In the genomic region with DNA sequence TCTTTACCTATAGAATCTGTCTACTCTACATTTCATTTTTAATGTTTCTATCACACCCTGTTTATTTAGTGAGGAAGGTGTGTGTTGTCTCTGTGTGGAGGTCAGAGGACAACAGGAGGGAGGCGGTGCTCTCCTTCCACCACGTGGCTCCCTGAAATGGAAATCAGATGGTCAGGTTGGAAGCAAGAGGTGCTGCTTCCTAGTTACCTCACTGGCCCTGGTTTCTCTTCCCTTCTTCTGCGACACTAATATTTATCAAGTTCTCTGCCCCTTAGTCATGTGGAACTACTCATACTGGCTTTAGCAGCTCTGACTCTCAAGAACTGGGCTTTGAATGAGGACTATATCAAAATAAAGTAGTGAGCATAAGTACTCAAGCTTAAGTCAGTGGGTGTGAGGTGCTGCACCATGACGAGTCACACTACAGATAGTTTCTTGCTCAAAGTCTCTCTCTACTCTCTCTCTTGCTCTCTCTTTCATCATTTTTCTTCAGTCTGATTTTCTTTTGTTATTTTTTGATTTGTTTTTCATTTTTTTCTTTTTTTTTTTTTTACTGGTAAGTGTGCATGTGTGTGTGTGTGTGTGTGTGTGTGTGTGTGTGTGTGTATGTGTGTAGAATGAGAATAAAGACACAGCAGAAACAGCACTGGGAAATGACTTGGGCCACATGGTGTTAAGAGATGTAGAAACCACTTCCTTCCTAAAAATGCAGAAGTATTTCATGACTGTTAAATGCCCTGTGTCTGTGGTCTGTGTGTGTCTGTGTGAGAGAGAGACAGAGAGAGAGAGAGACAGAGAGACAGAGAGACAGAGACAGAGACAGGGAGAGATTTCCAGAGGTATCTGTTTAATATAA, we compare ENCODE assay signal across 22 mouse cellular contexts.
DNase-seq lines count a peak whose midpoint lies in the region; ATAC-seq and TF ChIP-seq lines count a peak whose summit lies in the region.
"Had no signal": no experiment of that assay in that cellular context is flagged by ENCODE, and none has a peak within 500 bp of the region (broad histone marks: within the 10 kb centered on the region; RNA-seq: fewer than 3 reads in every experiment).

No protein-coding gene starts in this region.

- TF ChIP-seq POLR2A in MEL (IDR thresholded peaks at IDR 0.05; ENCODE audit: control insufficient read depth in 1 of 2, insufficient read depth in 1 of 2, low read depth in 1 of 2, low read length in 2 of 2, poor library complexity in 1 of 2), result no peak

- peak; percentile 71 for DNase-seq in midbrain, embryonic 11.5 days (ENCODE audit: low spot score, missing footprints)
- no peak for DNase-seq in midbrain, embryonic 14.5 days
- DNase-seq in MEL (ENCODE audit: low read depth, low spot score), result no peak
- DNase-seq in natural killer cell, adult 2 months (ENCODE audit: low spot score in 2 of 2), result peak; percentile 20 to 27
- DNase-seq in hindbrain, embryonic 11.5 days (ENCODE audit: low spot score), result no peak
- DNase-seq: cerebellum, adult 11 months; cerebellum, postnatal 36 days; gastrocnemius, postnatal 36 days; lung, adult 18-20 months; right cerebral cortex, postnatal 4 days; thymus, adult 2 months had no signal

- H3K4me1 ChIP-seq in midbrain, embryonic 11.5 days (ENCODE audit: control insufficient read depth, insufficient read depth, low read length), result no peaks in the 10 kb centered on the region
- H3K4me1 ChIP-seq in midbrain, embryonic 14.5 days (ENCODE audit: control insufficient read depth, insufficient read depth, low read length), result no peaks in the 10 kb centered on the region
- no peaks in the 10 kb centered on the region for H3K4me1 ChIP-seq in MEL (ENCODE audit: control insufficient read depth in 1 of 2, insufficient read depth in 2 of 2, low read length in 2 of 2)
- H3K4me1 ChIP-seq in liver, embryonic 16.5 days (ENCODE audit: control insufficient read depth, low read depth, low read length), result no peaks in the 10 kb centered on the region
- no peaks in the 10 kb centered on the region for H3K4me1 ChIP-seq in hindbrain, embryonic 11.5 days (replicated peaks; ENCODE audit: control insufficient read depth, insufficient read depth, low read length)
- H3K4me1 ChIP-seq in heart, embryonic 11.5 days (ENCODE audit: control insufficient read depth, insufficient read depth, low read length), result no peaks in the 10 kb centered on the region
- H3K4me1 ChIP-seq: forebrain, embryonic 15.5 days; hindbrain, embryonic 12.5 days; limb, embryonic 10.5 days; neural tube, embryonic 15.5 days; stomach, embryonic 15.5 days had no signal

- 80% methylated on average over 4 of the region's 4 CpGs for WGBS in midbrain, embryonic 11.5 days
- 79% methylated on average over 4 of the region's 4 CpGs for WGBS in midbrain, embryonic 14.5 days
- 22% methylated on average over 4 of the region's 4 CpGs for WGBS in liver, embryonic 16.5 days (ENCODE audit: insufficient replicate concordance)
- WGBS in hindbrain, embryonic 11.5 days, result 79% methylated on average over 4 of the region's 4 CpGs
- 66% methylated on average over 4 of the region's 4 CpGs for WGBS in heart, embryonic 11.5 days (ENCODE audit: insufficient replicate concordance)

- no peak for TF ChIP-seq EP300 in MEL (IDR thresholded peaks at IDR 0.05; ENCODE audit: low read depth in 1 of 2, low read length in 2 of 2)

- H3K9ac ChIP-seq in midbrain, embryonic 11.5 days (ENCODE audit: low read length), result no peak overlapping the region
- H3K9ac ChIP-seq in midbrain, embryonic 14.5 days (replicated peaks; ENCODE audit: low read length), result no peak overlapping the region
- no peak overlapping the region for H3K9ac ChIP-seq in MEL (ENCODE audit: control insufficient read depth, low read depth, low read length, poor library complexity, severe bottlenecking)
- no peak overlapping the region for H3K9ac ChIP-seq in liver, embryonic 16.5 days (ENCODE audit: low read depth, low read length)
- no peak overlapping the region for H3K9ac ChIP-seq in hindbrain, embryonic 11.5 days (ENCODE audit: low read depth, low read length)
- no peak overlapping the region for H3K9ac ChIP-seq in heart, embryonic 11.5 days (ENCODE audit: low read depth, low read length)
- H3K9ac ChIP-seq: forebrain, embryonic 15.5 days; hindbrain, embryonic 12.5 days; neural tube, embryonic 15.5 days; stomach, embryonic 15.5 days had no signal

- no peak overlapping the region for H3K4me2 ChIP-seq in midbrain, embryonic 11.5 days
- no peak overlapping the region for H3K4me2 ChIP-seq in midbrain, embryonic 14.5 days (ENCODE audit: low read length)
- no peak overlapping the region for H3K4me2 ChIP-seq in liver, embryonic 16.5 days (ENCODE audit: low read depth, low read length)
- H3K4me2 ChIP-seq in hindbrain, embryonic 11.5 days (replicated peaks; ENCODE audit: low read depth, low read length), result no peak overlapping the region
- H3K4me2 ChIP-seq in heart, embryonic 11.5 days, result no peak overlapping the region
- H3K4me2 ChIP-seq: forebrain, embryonic 15.5 days; hindbrain, embryonic 12.5 days; neural tube, embryonic 15.5 days; stomach, embryonic 15.5 days had no signal

- ATAC-seq in midbrain, embryonic 11.5 days (ENCODE audit: low FRiP score), result no peak
- no peak for ATAC-seq in midbrain, embryonic 14.5 days (ENCODE audit: low FRiP score, low TSS enrichment)
- ATAC-seq in liver, embryonic 16.5 days (ENCODE audit: low read depth), result peak; percentile 65
- ATAC-seq in megakaryocyte-erythroid progenitor cell, adult 5-6 weeks (replicated peaks; ENCODE audit: low FRiP score, low TSS enrichment, poor library complexity, severe bottlenecking), result no peak
- ATAC-seq in hindbrain, embryonic 11.5 days (ENCODE audit: low FRiP score), result no peak
- no peak for ATAC-seq in heart, embryonic 11.5 days (replicated peaks; ENCODE audit: insufficient number of reproducible peaks, low FRiP score, low TSS enrichment)
- ATAC-seq: CD4-positive, CD25-positive, alpha-beta regulatory T cell, adult 4 months; forebrain, embryonic 15.5 days had no signal

- no peak for TF ChIP-seq RAD21 in MEL (IDR thresholded peaks at IDR 0.05; ENCODE audit: low read depth, low read length)

- no peaks in the 10 kb centered on the region for H3K27me3 ChIP-seq in midbrain, embryonic 11.5 days (ENCODE audit: control insufficient read depth, insufficient read depth, low read length)
- H3K27me3 ChIP-seq in midbrain, embryonic 14.5 days (ENCODE audit: control insufficient read depth, insufficient read depth, low read length), result no peaks in the 10 kb centered on the region
- H3K27me3 ChIP-seq in MEL (ENCODE audit: control insufficient read depth in 1 of 2, insufficient read depth in 2 of 2, low read length in 2 of 2), result no peaks in the 10 kb centered on the region
- H3K27me3 ChIP-seq in liver, embryonic 16.5 days (ENCODE audit: control insufficient read depth, insufficient read depth, low read depth, low read length), result no peaks in the 10 kb centered on the region
- H3K27me3 ChIP-seq in hindbrain, embryonic 11.5 days (ENCODE audit: control insufficient read depth, insufficient read depth, low read length), result no peaks in the 10 kb centered on the region
- no peaks in the 10 kb centered on the region for H3K27me3 ChIP-seq in heart, embryonic 11.5 days (ENCODE audit: control insufficient read depth, insufficient read depth, low read length)
- H3K27me3 ChIP-seq: forebrain, embryonic 15.5 days; hindbrain, embryonic 12.5 days; neural tube, embryonic 15.5 days; stomach, embryonic 15.5 days had no signal

- no peak overlapping the region for H3K27ac ChIP-seq in midbrain, embryonic 11.5 days (ENCODE audit: low read depth, low read length)
- no peak overlapping the region for H3K27ac ChIP-seq in midbrain, embryonic 14.5 days (replicated peaks; ENCODE audit: low read depth, low read length)
- H3K27ac ChIP-seq in MEL (ENCODE audit: control insufficient read depth, low read depth, low read length), result no peak overlapping the region
- H3K27ac ChIP-seq in liver, embryonic 16.5 days (ENCODE audit: low read length), result 0 out of 2 replicates have a peak overlapping the region, but pooled peaks have one; percentile 40
- no peak overlapping the region for H3K27ac ChIP-seq in hindbrain, embryonic 11.5 days (ENCODE audit: low read depth, low read length)
- no peak overlapping the region for H3K27ac ChIP-seq in heart, embryonic 11.5 days (ENCODE audit: low read depth, low read length)
- H3K27ac ChIP-seq: forebrain, embryonic 15.5 days; hindbrain, embryonic 12.5 days; kidney, postnatal 0 days; limb, embryonic 10.5 days; neural tube, embryonic 15.5 days; stomach, embryonic 15.5 days had no signal

- no peaks in the 10 kb centered on the region for H3K9me3 ChIP-seq in midbrain, embryonic 11.5 days (ENCODE audit: control insufficient read depth, low read length)
- no peaks in the 10 kb centered on the region for H3K9me3 ChIP-seq in midbrain, embryonic 14.5 days (ENCODE audit: control insufficient read depth, low read length)
- H3K9me3 ChIP-seq in MEL (replicated peaks; ENCODE audit: insufficient read depth, low read length), result no peaks in the 10 kb centered on the region
- H3K9me3 ChIP-seq in liver, embryonic 16.5 days (replicated peaks; ENCODE audit: control insufficient read depth, low read length), result no peaks in the 10 kb centered on the region
- H3K9me3 ChIP-seq in hindbrain, embryonic 11.5 days (ENCODE audit: control insufficient read depth, low read length), result no peaks in the 10 kb centered on the region
- H3K9me3 ChIP-seq in heart, embryonic 11.5 days (replicated peaks; ENCODE audit: control insufficient read depth, low read length), result no peaks in the 10 kb centered on the region
- H3K9me3 ChIP-seq: forebrain, embryonic 15.5 days; hindbrain, embryonic 12.5 days; limb, embryonic 10.5 days; neural tube, embryonic 15.5 days; stomach, embryonic 15.5 days had no signal

- H3K4me3 ChIP-seq in midbrain, embryonic 11.5 days (ENCODE audit: low read depth, low read length), result no peak overlapping the region
- no peak overlapping the region for H3K4me3 ChIP-seq in midbrain, embryonic 14.5 days (replicated peaks; ENCODE audit: low read depth, low read length)
- no peak overlapping the region for H3K4me3 ChIP-seq in MEL (ENCODE audit: control insufficient read depth in 1 of 2, insufficient read depth in 1 of 2, low read depth in 2 of 2, low read length in 2 of 2)
- H3K4me3 ChIP-seq in liver, embryonic 16.5 days (ENCODE audit: low read depth, low read length), result no peak overlapping the region
- H3K4me3 ChIP-seq in hindbrain, embryonic 11.5 days (ENCODE audit: low read depth, low read length), result no peak overlapping the region
- H3K4me3 ChIP-seq in heart, embryonic 11.5 days (ENCODE audit: low read depth, low read length), result no peak overlapping the region
- H3K4me3 ChIP-seq: erythroblast, embryonic 14.5 days; forebrain, embryonic 15.5 days; hindbrain, embryonic 12.5 days; limb, embryonic 10.5 days; neural tube, embryonic 15.5 days; stomach, embryonic 15.5 days had no signal

- no peaks in the 10 kb centered on the region for H3K79me2 ChIP-seq in MEL (ENCODE audit: control insufficient read depth, insufficient read depth, low read length, poor library complexity)

- no peaks in the 10 kb centered on the region for H3K36me3 ChIP-seq in midbrain, embryonic 11.5 days (ENCODE audit: control insufficient read depth, insufficient read depth, low read length)
- H3K36me3 ChIP-seq in midbrain, embryonic 14.5 days (ENCODE audit: control insufficient read depth, insufficient read depth, low read length), result no peaks in the 10 kb centered on the region
- no peaks in the 10 kb centered on the region for H3K36me3 ChIP-seq in MEL (ENCODE audit: control insufficient read depth in 1 of 2, insufficient read depth in 2 of 2, low read length in 2 of 2)
- no peaks in the 10 kb centered on the region for H3K36me3 ChIP-seq in liver, embryonic 16.5 days (ENCODE audit: control insufficient read depth, insufficient read depth)
- H3K36me3 ChIP-seq in hindbrain, embryonic 11.5 days (ENCODE audit: control insufficient read depth, insufficient read depth, low read length), result no peaks in the 10 kb centered on the region
- no peaks in the 10 kb centered on the region for H3K36me3 ChIP-seq in heart, embryonic 11.5 days (ENCODE audit: control insufficient read depth, insufficient read depth, low read length)
- H3K36me3 ChIP-seq: forebrain, embryonic 15.5 days; hindbrain, embryonic 12.5 days; limb, embryonic 10.5 days; neural tube, embryonic 15.5 days; stomach, embryonic 15.5 days had no signal

- no peak for TF ChIP-seq CTCF in MEL (IDR thresholded peaks at IDR 0.05 in 2 of 3, conservative IDR thresholded peaks at IDR 0.05 in 1 of 3; ENCODE audit: control insufficient read depth in 1 of 3, insufficient read depth in 1 of 3, low read depth in 2 of 3, low read length in 3 of 3, poor library complexity in 1 of 3, severe bottlenecking in 1 of 3)

Comparison
In these comparisons a context has a peak if more than half of its experiments do, and no peak if none do; other contexts are left out.
1. DNase-seq: peak in midbrain, embryonic 11.5 days (single experiment) and natural killer cell, adult 2 months (2 of 2); none in midbrain, embryonic 14.5 days (single experiment), MEL (single experiment) and hindbrain, embryonic 11.5 days (single experiment).